Mouse (Mus musculus) T-cell, adult 2 months (primary cell): ENCODE data around the gene Fbxo33.
"Not testable (repeated sequence)": the region's sequence is repeated elsewhere in the genome, so short reads cannot be mapped to it uniquely, and the experiment has no call there.

Experiments
- DNase-seq: peaks from one replicate; pipeline ENCODE4 v3.0.0; 2022; ENCODE audit warnings: low spot score

Gene Fbxo33

GRCm38 (mm10) chr12:59219325-59220225 lies at the start of gene Fbxo33:
Gene Fbxo33 (minus strand): TSS chr12:59219725.
- DNase-seq = peak; percentile 97

GRCm38 (mm10) chr12:59265942-59266231 lies 46.4 kb upstream of the Fbxo33 start:
- no peak for DNase-seq

GRCm38 (mm10) chr12:59265207-59265941 lies 45.8 kb upstream of the Fbxo33 start:
- DNase-seq = no peak

GRCm38 (mm10) chr12:59262841-59263240 lies 43.3 kb upstream of the Fbxo33 start:
- no peak for DNase-seq

- DNase-seq = no peak
These were observed 41.3 kb upstream of the Fbxo33 start for GRCm38 (mm10) chr12:59260798-59261197.

- DNase-seq = no peak
These were observed 40.8 kb upstream of the Fbxo33 start for GRCm38 (mm10) chr12:59260362-59260761.

- DNase-seq = no peak
These were observed 39.5 kb upstream of the Fbxo33 start for GRCm38 (mm10) chr12:59259015-59259414.

- no peak for DNase-seq
These were observed 30.8 kb upstream of the Fbxo33 start for GRCm38 (mm10) chr12:59250259-59250827.

- no peak for DNase-seq
These were observed 29.4 kb upstream of the Fbxo33 start for GRCm38 (mm10) chr12:59248969-59249368.

GRCm38 (mm10) chr12:59241031-59241430 lies 21.5 kb upstream of the Fbxo33 start:
- not testable (repeated sequence) for DNase-seq

GRCm38 (mm10) chr12:59238434-59238833 lies 18.9 kb upstream of the Fbxo33 start:
- no peak for DNase-seq

- DNase-seq = no peak
These were observed 8.9 kb upstream of the Fbxo33 start for GRCm38 (mm10) chr12:59228401-59228800.

- peak; percentile 56 for DNase-seq
These were observed 744 bp downstream of the Fbxo33 start for GRCm38 (mm10) chr12:59218640-59219321.

- no peak for DNase-seq
These were observed 2.2 kb downstream of the Fbxo33 start for GRCm38 (mm10) chr12:59217331-59217730.

- DNase-seq = no peak
These were observed 2.8 kb downstream of the Fbxo33 start for GRCm38 (mm10) chr12:59216676-59217266.

- DNase-seq = peak; percentile 22
These were observed 3.3 kb downstream of the Fbxo33 start for GRCm38 (mm10) chr12:59216176-59216575.

- DNase-seq = no peak
These were observed 11.7 kb downstream of the Fbxo33 start for GRCm38 (mm10) chr12:59207814-59208213.

GRCm38 (mm10) chr12:59207000-59207390 lies 12.5 kb downstream of the Fbxo33 start:
- peak; percentile 27 for DNase-seq

GRCm38 (mm10) chr12:59206208-59206999 lies 13.1 kb downstream of the Fbxo33 start:
- DNase-seq = peak; percentile 14

- no peak for DNase-seq
These were observed 14.0 kb downstream of the Fbxo33 start for GRCm38 (mm10) chr12:59205571-59205970.

- DNase-seq = no peak
These were observed 20.2 kb downstream of the Fbxo33 start for GRCm38 (mm10) chr12:59199361-59199760.
